Mouse (Mus musculus): Measurements from ENCODE around the gene Usp16.

DNA sequence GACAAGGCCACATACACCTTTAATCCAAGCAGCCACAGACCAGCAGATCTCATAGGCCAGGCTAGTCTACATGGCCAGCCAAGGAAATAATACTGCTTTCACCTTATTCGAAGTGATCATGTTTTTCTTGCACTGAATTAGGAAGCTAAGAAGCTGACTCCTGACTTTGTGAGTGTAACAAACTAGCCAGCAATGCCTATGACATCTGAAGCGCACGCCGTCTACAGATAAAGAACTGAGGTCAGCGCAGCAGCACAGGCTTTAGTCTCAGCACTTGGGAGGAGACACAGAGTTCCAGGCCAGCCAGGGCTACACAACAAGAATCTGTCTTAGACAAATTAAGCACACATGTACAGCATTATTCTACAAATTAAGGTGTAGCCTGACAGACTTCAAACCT lies 32.2 kb downstream of the Usp16 start:
- no peak for TF ChIP-seq CTCF (IDR thresholded peaks at IDR 0.05)
- no peak for TF ChIP-seq EP300 (IDR thresholded peaks at IDR 0.05)
